Mouse (Mus musculus): Measurements from ENCODE around the gene Capn3.
A peak's percentile ranks its signal among the peaks of the same experiment; 100 is the strongest.

Capn3 gene

GRCm38 (mm10) chr2:120481921-120482320 lies 26.1 kb downstream of the Capn3 start:
- DNase-seq (ENCODE audit: inconsistent age in 2 of 2, low spot score in 1 of 2), result peak in 1 of 2 experiments; percentile 12

- peak in 1 of 2 experiments; percentile 15 for DNase-seq (ENCODE audit: inconsistent age in 2 of 2, low spot score in 1 of 2)
These were observed 26.9 kb downstream of the Capn3 start for GRCm38 (mm10) chr2:120482506-120483389.

GRCm38 (mm10) chr2:120484241-120484640 lies 28.4 kb downstream of the Capn3 start:
- no peak for DNase-seq (ENCODE audit: inconsistent age in 2 of 2, low spot score in 1 of 2)

GRCm38 (mm10) chr2:120493254-120493653 lies 37.4 kb downstream of the Capn3 start:
- DNase-seq (ENCODE audit: inconsistent age in 2 of 2, low spot score in 1 of 2), result no peak

DNA sequence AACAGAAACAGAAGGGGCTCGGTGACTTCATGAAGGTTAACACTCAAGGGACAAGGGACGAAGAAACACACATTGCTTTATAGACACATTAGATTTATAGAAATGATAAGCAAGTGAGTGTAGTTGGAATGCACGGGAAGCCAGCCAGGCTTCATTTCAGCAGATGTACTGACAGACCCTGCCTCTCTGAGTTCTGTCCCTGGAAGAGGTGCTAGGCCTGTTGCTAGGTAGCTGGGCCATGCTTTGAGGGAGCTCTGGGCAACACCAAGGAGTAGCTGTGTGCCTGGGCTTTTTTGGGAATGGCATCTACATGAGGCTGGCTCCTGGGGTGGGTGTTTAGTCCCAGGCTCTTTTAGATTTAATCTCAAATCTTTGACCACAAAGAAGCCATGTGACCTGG lies 40.7 kb downstream of the Capn3 start:
- DNase-seq (ENCODE audit: inconsistent age in 2 of 2, low spot score in 1 of 2), result no peak

- no peak for DNase-seq (ENCODE audit: inconsistent age in 2 of 2, low spot score in 1 of 2)
These were observed 44.2 kb downstream of the Capn3 start for GRCm38 (mm10) chr2:120499971-120500471.

GRCm38 (mm10) chr2:120501136-120501918 lies 45.5 kb downstream of the Capn3 start:
- DNase-seq (ENCODE audit: inconsistent age in 2 of 2, low spot score in 1 of 2), result no peak

DNA sequence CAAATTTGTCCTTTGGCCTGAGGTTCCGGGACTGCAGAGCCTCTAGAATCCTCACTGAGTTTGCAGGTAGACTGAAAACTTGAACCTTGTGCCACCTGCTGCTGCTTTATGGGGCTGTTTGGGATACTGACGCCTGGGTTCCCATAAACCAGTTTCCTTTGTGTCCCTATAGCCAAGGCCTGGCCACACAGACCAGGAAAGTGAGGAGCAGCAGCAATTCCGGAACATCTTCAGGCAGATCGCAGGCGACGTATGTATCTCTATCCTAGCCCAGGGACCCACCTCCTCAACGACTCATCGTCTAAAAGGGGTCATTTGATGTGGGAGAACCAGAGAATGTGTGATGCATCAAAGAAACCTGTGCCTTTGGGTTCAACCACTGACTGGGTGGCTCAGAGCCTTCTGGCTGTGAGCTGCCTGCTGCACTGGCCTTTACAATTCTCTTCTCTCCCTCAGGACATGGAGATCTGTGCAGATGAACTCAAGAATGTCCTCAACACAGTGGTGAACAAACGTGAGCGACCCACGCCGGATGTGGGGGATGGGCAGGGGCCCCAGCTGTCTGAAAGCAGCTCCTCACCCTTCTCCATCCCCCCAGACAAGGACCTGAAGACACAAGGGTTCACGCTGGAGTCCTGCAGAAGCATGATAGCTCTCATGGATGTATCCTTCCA lies 46.2 kb downstream of the Capn3 start:
- no peak for DNase-seq (ENCODE audit: inconsistent age in 2 of 2, low spot score in 1 of 2)

DNA sequence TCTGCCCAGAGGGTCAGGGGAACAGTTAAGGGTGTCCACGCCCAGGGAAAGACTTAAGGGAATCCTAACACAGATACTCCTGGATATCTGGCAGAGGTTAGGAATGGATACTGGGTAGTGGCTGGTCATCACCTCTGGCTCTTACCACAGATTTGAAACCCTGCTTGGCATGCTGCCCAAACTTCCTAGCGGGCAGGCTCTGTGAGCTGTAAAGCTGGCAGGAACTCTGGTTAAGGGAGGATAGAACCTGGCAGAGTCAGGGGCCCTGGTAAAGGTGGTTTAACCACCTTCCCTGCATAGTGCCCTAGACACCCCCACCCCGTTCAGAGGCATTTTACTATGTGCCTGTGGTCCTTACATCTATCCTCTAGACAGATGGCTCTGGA lies 46.8 kb downstream of the Capn3 start:
- DNase-seq (ENCODE audit: inconsistent age in 2 of 2, low spot score in 1 of 2), result peak in 1 of 2 experiments; percentile 65

DNA sequence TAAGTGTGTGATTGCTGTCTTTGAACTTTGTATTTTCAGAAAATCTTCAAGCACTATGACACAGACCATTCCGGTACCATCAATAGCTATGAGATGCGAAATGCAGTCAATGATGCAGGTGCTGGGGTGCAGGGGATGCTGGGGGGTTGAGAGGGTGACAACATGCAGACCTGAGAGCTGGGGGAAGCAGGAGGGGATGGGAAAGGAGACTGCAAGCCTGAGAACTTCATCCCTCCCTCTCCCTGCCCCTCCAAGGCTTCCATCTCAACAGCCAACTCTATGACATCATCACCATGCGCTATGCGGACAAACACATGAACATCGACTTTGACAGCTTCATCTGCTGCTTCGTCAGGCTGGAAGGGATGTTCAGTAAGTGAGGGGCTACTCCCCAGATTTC lies 47.3 kb downstream of the Capn3 start:
- no peak for DNase-seq (ENCODE audit: inconsistent age in 2 of 2, low spot score in 1 of 2)

DNA sequence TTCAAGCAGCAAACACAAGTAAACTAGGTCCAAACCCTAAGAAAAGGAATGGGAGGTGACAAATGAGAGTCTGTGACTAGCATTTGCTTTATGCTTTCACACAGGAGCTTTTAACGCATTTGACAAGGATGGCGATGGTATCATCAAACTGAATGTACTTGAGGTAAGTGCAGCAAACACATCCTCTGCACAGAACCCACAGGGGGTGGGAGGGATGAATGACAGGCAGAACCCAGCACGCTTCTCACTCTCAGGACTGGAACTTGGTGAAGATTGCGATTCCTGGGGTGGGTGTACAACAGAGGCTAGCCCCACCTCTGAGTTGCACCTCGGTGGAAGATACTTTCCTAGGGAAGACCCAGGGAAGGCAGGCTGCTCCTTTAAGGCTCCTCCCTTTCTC lies 48.2 kb downstream of the Capn3 start:
- no peak for DNase-seq (ENCODE audit: inconsistent age in 2 of 2, low spot score in 1 of 2)

GRCm38 (mm10) chr2:120514181-120514580 lies 58.4 kb downstream of the Capn3 start:
- DNase-seq (ENCODE audit: inconsistent age in 2 of 2, low spot score in 1 of 2), result no peak

DNA sequence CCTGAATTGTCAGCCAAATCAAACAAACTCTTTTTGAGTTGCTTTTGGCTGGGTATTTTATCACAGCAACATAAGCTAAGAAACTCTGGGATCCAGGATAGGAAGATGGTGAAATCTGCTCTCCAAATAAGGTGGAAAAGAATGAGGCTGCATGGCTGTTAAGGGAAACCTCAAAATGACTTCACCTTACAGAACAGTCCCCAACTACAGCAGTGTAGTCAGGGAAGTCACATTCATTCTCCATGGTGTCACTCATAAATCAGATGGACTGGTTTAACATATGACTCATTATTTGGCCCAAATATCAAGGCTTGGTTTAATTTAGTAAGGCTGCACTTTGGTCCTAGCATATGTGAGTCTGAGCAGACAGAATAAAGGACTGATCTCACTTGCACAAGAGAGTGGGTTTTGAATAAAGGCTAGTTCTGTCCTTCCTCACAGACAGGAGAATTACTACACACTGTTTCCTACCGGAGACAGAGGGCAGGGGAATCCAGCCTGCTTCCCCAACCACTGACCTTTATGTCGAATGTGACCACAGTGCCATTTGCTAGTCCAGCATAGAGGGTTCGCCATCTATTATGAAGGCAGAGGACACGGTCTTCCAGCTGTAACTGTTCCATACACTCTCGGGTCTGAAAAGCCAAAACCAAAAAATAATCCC lies 62.9 kb downstream of the Capn3 start:
- DNase-seq (ENCODE audit: inconsistent age in 2 of 2, low spot score in 1 of 2), result peak; percentile 34 to 79

- no peak for DNase-seq (ENCODE audit: inconsistent age in 2 of 2, low spot score in 1 of 2)
These were observed 71.0 kb downstream of the Capn3 start for GRCm38 (mm10) chr2:120526771-120527170.

DNA sequence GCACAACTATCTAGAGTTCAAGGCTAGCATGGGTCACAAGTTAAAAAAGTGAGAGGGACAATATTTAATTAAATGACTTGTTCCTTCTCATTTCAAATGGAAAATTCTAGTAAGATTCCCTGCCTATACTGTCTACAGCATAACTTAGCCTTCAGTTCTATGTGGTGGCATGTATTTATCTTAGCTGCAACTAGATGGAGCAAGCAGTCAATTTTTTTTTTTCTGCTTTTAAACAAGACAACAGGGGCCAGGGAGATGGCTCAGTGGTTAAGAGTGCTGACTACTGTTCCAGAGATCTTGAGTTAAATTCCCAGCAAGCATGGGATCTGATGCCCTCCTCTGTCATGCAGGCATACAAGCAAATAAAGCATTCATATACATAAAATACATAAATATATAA lies 73.7 kb downstream of the Capn3 start:
- no peak for DNase-seq (ENCODE audit: inconsistent age in 2 of 2, low spot score in 1 of 2)

- no peak for DNase-seq (ENCODE audit: inconsistent age in 2 of 2, low spot score in 1 of 2)
These were observed 75.4 kb downstream of the Capn3 start for GRCm38 (mm10) chr2:120531223-120531622.

GRCm38 (mm10) chr2:120539333-120539732 lies 83.5 kb downstream of the Capn3 start:
- peak; percentile 46 to 73 for DNase-seq (ENCODE audit: inconsistent age in 2 of 2, low spot score in 1 of 2)

- peak; percentile 80 to 87 for DNase-seq (ENCODE audit: inconsistent age in 2 of 2, low spot score in 1 of 2)
These were observed 84.0 kb downstream of the Capn3 start for GRCm38 (mm10) chr2:120539778-120540208.

DNA sequence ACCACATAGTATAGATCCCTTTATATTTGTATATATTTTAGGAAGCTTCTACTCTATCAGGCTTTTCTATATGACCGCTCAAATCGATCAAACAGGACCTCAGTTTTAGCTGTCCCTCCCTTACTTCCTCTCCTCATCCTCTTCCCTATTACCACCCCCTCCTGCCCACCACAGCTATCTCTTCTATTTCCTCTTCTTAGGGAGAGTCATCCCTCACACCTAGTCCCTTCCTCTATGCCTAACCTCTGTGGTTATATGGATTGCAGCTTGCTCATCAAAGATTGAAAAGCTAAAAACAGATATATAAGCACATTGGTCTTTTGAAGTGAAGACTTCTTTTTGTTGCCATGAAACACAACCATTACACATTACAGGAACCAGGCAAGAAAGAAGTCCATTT lies 88.9 kb downstream of the Capn3 start:
- no peak for DNase-seq (ENCODE audit: inconsistent age in 2 of 2, low spot score in 1 of 2)

Data from adrenal gland, adult (tissue).